Mouse (Mus musculus) heart, embryonic 14.5 days (tissue): Measurements from ENCODE around the gene Hhex. TPM values are rescaled to one million over a fixed set of nuclear protein-coding genes. Genes with fewer than 3 reads are reported as not detected.

ENCODE experiments used
- ATAC-seq: fragments of 200-750 bp; cut with Nextera tagmentation; 2 replicates; pipeline ENCODE4 v1.8.0; 2017; ENCODE audit warnings: low read depth, moderate TSS enrichment; ENCODE audit not compliant: insufficient number of reproducible peaks, insufficient read depth, low FRiP score
- H3K27ac ChIP-seq, 2 experiments: fragments of 200-500 bp in 1 of 2; fragments of 300-500 bp in 1 of 2; sonication (generic) in 1 of 2; replicated peaks in 1 of 2; 2 replicates each; pipeline ENCODE4 v1.5.1; 2012 to 2014; ENCODE audit warnings: low read depth in 2 of 2, low read length in 2 of 2, control low read depth in 1 of 2, mild to moderate bottlenecking in 1 of 2, mixed read lengths in 1 of 2; ENCODE audit not compliant: control insufficient read depth in 1 of 2, insufficient read depth in 1 of 2
- H3K27me3 ChIP-seq: fragments of 300-500 bp; sonication (generic); 2 replicates; pipeline ENCODE4 v1.6.1; 2014; ENCODE audit warnings: mild to moderate bottlenecking, low read length, control low read depth; ENCODE audit not compliant: control insufficient read depth, insufficient read depth
- H3K36me3 ChIP-seq: fragments of 300-500 bp; sonication (generic); 2 replicates; pipeline ENCODE4 v1.6.1; 2014; ENCODE audit warnings: mild to moderate bottlenecking, control low read depth, low read length, mixed read lengths; ENCODE audit not compliant: control insufficient read depth, insufficient read depth
- H3K4me1 ChIP-seq, 2 experiments: fragments of 200-500 bp in 1 of 2; fragments of 300-500 bp in 1 of 2; sonication (generic) in 1 of 2; 2 replicates each; pipeline ENCODE4 v1.6.1; 2012 to 2014; ENCODE audit warnings: low read length in 2 of 2, control low read depth in 1 of 2, mixed read lengths in 1 of 2; ENCODE audit not compliant: control insufficient read depth in 2 of 2, insufficient read depth in 2 of 2
- H3K4me2 ChIP-seq: fragments of 300-500 bp; sonication (generic); 2 replicates; pipeline ENCODE4 v1.6.1; 2014; ENCODE audit warnings: mild to moderate bottlenecking, low read length
- H3K4me3 ChIP-seq, 2 experiments: fragments of 200-500 bp in 1 of 2; fragments of 300-500 bp in 1 of 2; sonication (generic) in 1 of 2; 2 replicates each; pipeline ENCODE4 v1.5.1; 2012 to 2014; ENCODE audit warnings: low read length in 2 of 2, mild to moderate bottlenecking in 2 of 2, control low read depth in 1 of 2, low read depth in 1 of 2, moderate library complexity in 1 of 2; ENCODE audit not compliant: control insufficient read depth in 1 of 2, insufficient read depth in 1 of 2
- H3K9ac ChIP-seq: fragments of 300-500 bp; sonication (generic); 2 replicates; pipeline ENCODE4 v1.6.1; 2014; ENCODE audit warnings: mild to moderate bottlenecking, low read length
- H3K9me3 ChIP-seq: fragments of 300-500 bp; sonication (generic); 2 replicates; pipeline ENCODE4 v1.6.1; 2016; ENCODE audit warnings: low read length, control low read depth; ENCODE audit not compliant: control insufficient read depth
- WGBS: fragments of 180-500 bp; shearing (Covaris S2); extraction: QIAGEN DNeasy Blood & Tissue Kit; methylation state at CpG from one replicate; pipeline ENCODE4 v1.1.7; 2014; 5-methylcytosine and 5-hydroxymethylcytosine counted together
- polyA plus RNA-seq: library from polyadenylated mRNA; unstranded; fragments of >200 nt; fragmentation: Nextera tagmentation; extraction: Ambion mirVana; gene quantifications from 2 replicates; pipeline ENCODE4 v1.2.1, GENCODE M21; 2014

The Hhex gene
- polyA plus RNA-seq, 1 experiment from 2014 or later, result 13.2 TPM

DNA sequence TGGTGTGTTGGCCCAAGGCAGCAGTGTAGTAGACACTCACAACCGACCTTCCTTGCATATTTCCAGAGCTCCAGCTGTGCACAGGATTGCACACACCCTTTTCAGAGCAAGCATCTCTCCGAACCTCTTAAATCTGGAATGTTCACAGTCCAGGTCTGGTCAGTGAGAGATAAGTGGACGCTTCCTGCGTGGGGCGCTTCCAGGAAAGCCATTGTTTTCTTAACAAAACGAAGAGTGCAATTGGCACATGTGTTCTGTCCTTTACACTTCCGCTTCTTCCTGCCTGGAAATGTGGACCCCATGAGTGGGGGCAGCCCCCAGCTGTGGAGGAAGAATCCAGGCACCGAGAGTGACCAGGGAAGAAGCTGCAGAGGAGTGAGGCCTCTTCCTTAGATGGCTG is 47.1 kb downstream of the Hhex start:
- Histone ChIP-seq H3K36me3 (no peaks in the 10 kb centered on the region), H3K4me2 (no peak overlapping the region), H3K9ac (no peak overlapping the region), H3K4me3 (no peak overlapping the region), H3K27ac (no peak overlapping the region), H3K9me3 (no peaks in the 10 kb centered on the region), H3K27me3 (no peaks in the 10 kb centered on the region), H3K4me1 (peaks cover 6 to 7% of the 10 kb centered on the region in 2 experiments; a peak in 2 of 4 replicates)
- ATAC-seq, result peak; percentile 50; the same call in 1 of the 2 replicates
- 24% methylated on average over 8 of the region's 8 CpGs for WGBS

DNA sequence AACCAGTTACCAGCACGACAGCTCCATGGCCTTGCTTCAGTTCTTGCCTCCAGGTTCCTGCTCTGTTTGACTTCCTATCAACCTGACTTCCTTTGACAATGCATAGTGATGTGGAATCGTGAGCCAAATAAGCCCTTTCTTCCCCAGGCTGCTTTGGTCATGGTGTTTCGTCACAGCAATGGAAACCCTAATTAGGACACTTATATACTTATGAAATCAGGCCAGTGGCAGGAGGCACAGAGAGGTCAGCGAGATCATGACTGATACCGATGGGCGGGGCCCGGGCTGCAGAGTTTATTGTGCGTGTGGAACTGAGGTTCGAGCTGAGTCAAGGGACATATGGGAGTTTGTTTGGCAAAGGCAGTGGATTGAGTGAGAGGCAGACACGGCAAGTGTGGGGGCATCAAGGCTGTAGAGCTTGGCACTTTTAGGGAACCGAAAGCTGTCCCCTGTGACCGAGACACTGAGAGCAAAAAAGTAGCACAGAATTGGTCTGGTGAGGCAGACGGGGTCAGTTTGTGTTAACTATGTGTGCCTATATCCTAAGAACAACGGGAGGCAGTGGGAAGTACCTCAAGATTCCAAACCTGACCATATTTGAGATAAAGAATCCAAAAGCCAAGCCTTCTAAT is 48.1 kb downstream of the Hhex start:
- ATAC-seq, result no peak
- Histone ChIP-seq H3K9ac (no peak overlapping the region), H3K36me3 (no peaks in the 10 kb centered on the region), H3K4me3 (no peak overlapping the region), H3K9me3 (no peaks in the 10 kb centered on the region), H3K4me1 (peaks cover 6 to 7% of the 10 kb centered on the region in 2 experiments; a peak in 2 of 4 replicates), H3K4me2 (no peak overlapping the region), H3K27me3 (no peaks in the 10 kb centered on the region), H3K27ac (no peak overlapping the region)
- 80% methylated on average over 14 of the region's 14 CpGs for WGBS

DNA sequence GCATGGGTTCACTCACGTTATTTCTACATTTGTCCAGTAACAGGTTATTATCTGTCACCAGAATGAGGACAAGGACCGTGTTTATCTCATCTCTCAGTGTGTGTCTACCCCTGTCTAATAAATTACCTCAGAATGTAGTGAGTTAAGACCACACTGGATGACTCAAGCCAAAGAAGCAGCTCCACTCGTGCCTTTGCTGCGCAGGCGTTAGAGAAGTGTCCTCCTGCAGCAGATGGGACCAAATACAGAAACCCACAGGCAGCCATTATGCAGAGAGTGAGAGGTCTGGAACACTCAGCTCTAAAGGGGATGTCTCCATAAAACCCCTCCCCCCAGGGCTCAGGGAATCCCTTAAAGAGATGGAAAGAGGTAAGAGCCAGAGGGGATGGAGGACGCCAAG is 50.2 kb downstream of the Hhex start:
- no peak overlapping the region for H3K4me3 ChIP-seq
- ATAC-seq, result no peak
- peaks cover 6 to 7% of the 10 kb centered on the region in 2 experiments; a peak in 2 of 4 replicates for H3K4me1 ChIP-seq
- no peaks in the 10 kb centered on the region for H3K27me3 ChIP-seq
- H3K9me3 ChIP-seq, result no peaks in the 10 kb centered on the region
- WGBS, result 69% methylated on average over 6 of the region's 6 CpGs
- H3K27ac ChIP-seq, result no peak overlapping the region
- no peak overlapping the region for H3K9ac ChIP-seq
- no peaks in the 10 kb centered on the region for H3K36me3 ChIP-seq
- no peak overlapping the region for H3K4me2 ChIP-seq

DNA sequence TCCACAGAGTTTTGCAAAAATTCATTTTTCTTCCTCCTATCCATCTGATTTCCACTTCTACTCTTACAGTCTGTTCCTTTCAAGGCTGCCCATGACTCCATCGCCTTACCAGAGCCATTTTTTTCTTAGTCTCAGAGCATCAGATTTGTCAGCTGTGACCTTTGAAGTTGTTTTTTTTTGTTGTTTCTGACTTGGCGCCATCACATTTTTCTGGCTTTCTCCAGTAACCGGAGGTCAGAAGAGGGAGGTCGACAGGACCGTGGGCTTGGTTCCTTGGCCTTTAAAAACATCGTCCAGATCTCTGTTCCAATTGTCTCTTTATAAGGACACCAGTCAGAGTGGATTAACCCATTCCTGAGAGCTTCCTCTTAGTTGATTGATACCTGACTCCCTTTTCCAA is 52.2 kb downstream of the Hhex start:
- peaks cover 3 to 4% of the 10 kb centered on the region in 2 experiments; a peak in 2 of 4 replicates for H3K4me1 ChIP-seq
- 82% methylated on average over 6 of the region's 6 CpGs for WGBS
- H3K4me3 ChIP-seq, result no peak overlapping the region
- no peaks in the 10 kb centered on the region for H3K36me3 ChIP-seq
- H3K9ac ChIP-seq, result no peak overlapping the region
- no peak for ATAC-seq
- H3K9me3 ChIP-seq, result no peaks in the 10 kb centered on the region
- no peak overlapping the region for H3K27ac ChIP-seq
- H3K27me3 ChIP-seq, result peaks cover 4% of the 10 kb centered on the region; the same call in 1 of the 2 replicates
- no peak overlapping the region for H3K4me2 ChIP-seq

- Histone ChIP-seq H3K4me3 (no peak overlapping the region), H3K36me3 (no peaks in the 10 kb centered on the region), H3K4me1 (no peaks in the 10 kb centered on the region), H3K4me2 (no peak overlapping the region), H3K9me3 (no peaks in the 10 kb centered on the region), H3K27ac (no peak overlapping the region), H3K27me3 (peaks cover 6% of the 10 kb centered on the region; the same call in 1 of the 2 replicates), H3K9ac (no peak overlapping the region)
- 56% methylated on average over 5 of the region's 5 CpGs for WGBS
- ATAC-seq, result no peak
Observed at GRCm38 (mm10) chr19:37487811-37488475, 53.3 kb downstream of the Hhex start.

DNA sequence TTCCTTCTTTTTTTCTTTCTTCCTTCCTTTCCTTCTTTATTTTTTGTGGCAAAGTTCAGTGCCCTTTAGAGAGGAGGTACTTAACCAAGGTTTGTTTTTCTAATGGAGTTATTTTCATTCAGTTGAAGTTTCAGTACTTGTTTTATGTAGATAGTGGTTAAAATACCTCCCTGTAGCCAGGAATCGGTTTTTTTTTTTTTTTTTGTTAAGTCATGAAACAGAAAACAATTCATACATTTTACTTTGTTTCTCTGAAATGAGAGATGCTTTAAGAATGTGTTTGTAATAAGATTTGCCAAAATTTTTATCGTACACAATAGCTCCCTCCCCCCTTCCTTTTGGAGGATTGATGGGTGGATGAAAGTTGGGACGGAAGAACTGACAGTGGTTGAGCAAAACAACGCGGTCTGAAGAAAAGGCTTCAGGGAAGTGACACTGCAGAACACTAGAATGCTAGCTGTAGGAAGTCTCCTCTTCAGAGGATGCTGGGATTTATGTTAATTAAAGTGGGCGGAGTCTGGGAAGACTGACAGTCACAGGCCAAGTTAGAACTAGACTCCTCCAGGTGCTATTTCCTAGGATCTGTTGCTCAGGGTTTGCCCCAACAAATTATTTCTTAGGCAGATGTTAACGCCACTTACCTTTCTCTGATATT is 54.1 kb downstream of the Hhex start:
- H3K36me3 ChIP-seq, result no peaks in the 10 kb centered on the region
- no peak overlapping the region for H3K4me3 ChIP-seq
- H3K9me3 ChIP-seq, result no peaks in the 10 kb centered on the region
- H3K27ac ChIP-seq, result no peak overlapping the region
- ATAC-seq, result no peak
- no peaks in the 10 kb centered on the region for H3K4me1 ChIP-seq
- H3K27me3 ChIP-seq, result peaks cover 6% of the 10 kb centered on the region; the same call in 1 of the 2 replicates
- no peak overlapping the region for H3K9ac ChIP-seq
- no peak overlapping the region for H3K4me2 ChIP-seq
- WGBS, result 62% methylated on average over 7 of the region's 7 CpGs
